Mouse (Mus musculus) R1 (cell line): ENCODE results near the gene Kif1b.
"Not testable (repeated sequence)": the region's sequence is repeated elsewhere in the genome, so short reads cannot be mapped to it uniquely, and the experiment has no call there.

Source experiments
- DNase-seq: peaks from one replicate; pipeline ENCODE4 v3.0.0-alpha.2; 2018; ENCODE audit warnings: low read depth, low spot score

Kif1b gene

DNA sequence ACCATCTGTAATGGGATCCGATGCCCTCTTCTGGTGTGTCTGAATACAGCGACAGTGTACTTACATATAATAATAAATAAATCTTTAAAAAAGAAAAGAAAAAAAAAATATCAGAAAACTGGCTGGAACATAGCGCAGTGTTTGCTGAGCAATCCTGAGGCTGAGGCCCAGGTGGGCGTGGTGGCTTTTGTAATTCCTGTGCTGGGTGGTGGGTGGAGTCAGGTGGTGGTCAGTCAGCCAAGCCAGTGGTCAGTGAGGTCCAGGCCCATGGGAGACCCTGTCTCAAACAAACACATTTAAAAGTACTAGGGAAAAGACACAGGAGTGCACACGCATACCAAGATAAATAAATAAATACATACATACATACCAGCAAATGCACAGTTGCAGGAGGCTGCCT, 135.4 kb downstream of the Kif1b start:
- DNase-seq: no peak

GRCm38 (mm10) chr4:149171581-149171981, 135.9 kb downstream of the Kif1b start:
- DNase-seq: no peak

DNA sequence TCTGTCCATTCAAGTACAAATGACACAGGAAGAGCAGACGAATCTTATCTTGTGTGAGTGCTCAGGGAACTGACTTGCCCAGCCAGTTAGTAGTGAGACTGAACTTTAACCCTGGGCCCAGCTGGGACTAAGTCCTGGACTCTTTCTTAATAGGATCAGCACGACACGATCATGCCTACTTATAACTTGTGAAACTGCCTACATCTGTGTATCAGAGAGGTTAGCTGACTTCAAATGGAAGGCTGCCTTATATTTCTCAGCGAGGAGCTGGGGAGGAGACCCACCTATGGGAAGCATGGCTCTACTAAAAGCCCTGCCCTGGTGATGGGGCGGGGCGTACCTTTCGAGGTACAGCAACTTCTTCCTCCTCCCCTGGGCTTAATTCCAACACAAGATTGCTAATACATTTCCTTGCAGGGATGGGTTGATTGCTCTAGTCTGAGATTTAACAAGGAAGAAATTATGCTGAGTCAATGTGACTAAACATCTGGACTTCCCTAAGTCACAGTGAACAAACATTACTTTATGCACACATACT, 137.0 kb downstream of the Kif1b start:
- peak; percentile 78 for DNase-seq

- not testable (repeated sequence) for DNase-seq
Observed at GRCm38 (mm10) chr4:149169926-149170325, 137.6 kb downstream of the Kif1b start.

GRCm38 (mm10) chr4:149168016-149168415, 139.5 kb downstream of the Kif1b start:
- DNase-seq: no peak

- peak; percentile 59 for DNase-seq
Observed at GRCm38 (mm10) chr4:149166957-149167611, 140.4 kb downstream of the Kif1b start.

- peak; percentile 98 for DNase-seq
Observed at GRCm38 (mm10) chr4:149166215-149166946, 141.1 kb downstream of the Kif1b start, which contains the start of gene Pgd. Gene Pgd (minus strand): TSS chr4:149166771.

DNA sequence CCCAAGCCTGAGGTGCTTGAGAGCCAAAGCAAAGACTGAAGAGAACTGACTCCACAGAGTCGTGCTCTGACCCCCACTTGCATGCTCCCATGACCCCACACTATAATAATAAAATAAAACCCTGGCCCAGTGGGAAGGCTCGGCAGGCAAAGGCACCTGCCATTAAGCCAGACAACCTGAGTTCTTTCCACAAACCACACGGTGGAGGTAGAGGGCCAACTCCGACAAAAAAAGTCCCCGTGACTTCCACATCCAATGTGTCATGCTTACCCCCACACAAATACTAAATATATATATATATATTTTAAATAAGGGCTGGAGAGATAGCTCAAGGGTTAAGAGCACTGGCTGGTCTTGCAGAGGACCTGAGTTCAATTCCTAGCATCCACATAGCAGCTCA, 143.3 kb downstream of the Kif1b start:
- peak; percentile 68 for DNase-seq

GRCm38 (mm10) chr4:149163196-149163595, 144.3 kb downstream of the Kif1b start:
- DNase-seq: peak; percentile 85

GRCm38 (mm10) chr4:149161166-149161565, 146.3 kb downstream of the Kif1b start:
- DNase-seq: peak; percentile 72

DNA sequence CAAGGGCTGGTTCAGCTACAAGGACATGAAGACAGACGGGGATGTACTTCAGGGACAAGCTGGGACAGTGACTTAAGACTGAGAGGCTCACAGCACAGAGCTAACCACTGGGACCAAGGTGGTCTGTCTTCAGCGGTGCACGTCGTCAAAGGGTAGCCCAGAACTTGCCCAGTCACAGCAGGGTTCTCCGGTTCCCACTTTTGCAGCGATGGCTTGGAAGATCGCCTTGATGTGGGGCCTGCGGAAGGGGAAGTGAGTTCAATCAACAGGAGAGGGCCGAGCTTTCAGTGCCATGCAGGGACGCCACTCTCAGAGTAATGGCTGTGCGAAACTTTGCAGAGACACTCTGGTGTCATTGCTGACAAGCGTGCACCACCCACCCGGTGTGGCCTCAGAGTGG, 147.6 kb downstream of the Kif1b start:
- no peak for DNase-seq

GRCm38 (mm10) chr4:149159203-149159602, 148.3 kb downstream of the Kif1b start:
- DNase-seq: no peak

DNA sequence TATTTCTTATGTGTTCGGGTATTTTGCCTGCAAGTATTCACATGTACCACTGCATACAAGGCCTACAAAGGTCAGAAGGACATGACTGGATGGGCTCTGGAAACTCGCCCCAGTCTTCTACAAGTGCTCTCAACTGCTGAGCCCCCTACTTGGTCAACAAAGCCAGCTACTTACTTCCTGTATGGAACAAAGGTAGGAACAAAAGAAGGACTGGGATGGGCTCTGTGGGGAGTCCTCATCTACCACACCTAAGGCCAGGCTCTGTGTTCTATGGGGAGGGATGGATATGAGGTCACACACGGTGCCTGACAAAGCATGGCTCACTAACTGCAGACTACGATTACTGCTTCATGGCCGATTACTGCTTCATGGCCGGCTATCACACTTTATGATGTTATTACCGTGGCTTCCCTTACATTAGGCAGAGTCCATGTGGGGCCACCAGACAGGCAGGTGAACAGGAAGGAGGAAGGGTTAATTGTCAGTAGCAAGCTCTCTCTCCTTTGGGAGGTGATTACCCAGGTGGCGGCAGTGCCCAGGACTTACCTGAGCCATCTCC, 150.0 kb downstream of the Kif1b start:
- peak; percentile 96 for DNase-seq

DNA sequence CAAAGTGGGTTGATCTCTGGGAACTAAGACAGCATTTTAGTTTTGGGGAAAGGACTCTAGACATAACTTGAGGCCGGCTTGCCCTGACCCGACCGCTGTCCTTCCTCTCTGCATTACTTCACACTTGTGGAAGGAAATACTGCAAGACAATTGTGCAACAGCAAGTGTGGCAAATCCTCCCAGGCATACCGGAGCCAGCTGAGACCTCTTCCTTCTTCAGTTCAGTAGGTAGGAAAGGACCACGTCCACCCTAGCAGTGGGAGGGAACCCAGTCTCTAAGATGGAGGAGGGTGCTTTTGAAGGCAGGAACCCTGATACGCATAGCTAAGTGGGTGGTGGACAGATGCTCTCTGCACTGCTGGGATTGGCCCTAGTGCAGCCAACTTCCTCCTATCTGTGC, 151.8 kb downstream of the Kif1b start:
- DNase-seq: no peak

DNA sequence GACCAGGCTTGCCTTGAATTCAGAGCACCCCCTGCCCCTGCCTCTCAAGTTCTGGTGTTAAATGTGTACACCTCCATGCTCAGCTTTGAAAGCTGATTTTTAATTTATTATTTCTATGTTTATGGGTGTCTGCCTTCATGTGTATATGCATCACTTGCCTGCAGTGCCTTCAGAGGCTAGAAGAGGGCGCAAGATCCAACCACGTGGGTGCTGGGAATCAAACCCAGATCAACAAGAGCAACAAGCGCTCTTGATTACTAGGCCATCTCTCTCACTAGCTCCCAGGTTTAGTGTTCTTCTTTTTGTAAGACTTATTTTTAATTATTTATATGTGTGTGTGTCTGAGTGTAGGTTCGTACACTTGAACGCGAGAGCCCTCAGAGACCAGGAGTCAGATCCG, 152.6 kb downstream of the Kif1b start:
- peak; percentile 72 for DNase-seq

DNA sequence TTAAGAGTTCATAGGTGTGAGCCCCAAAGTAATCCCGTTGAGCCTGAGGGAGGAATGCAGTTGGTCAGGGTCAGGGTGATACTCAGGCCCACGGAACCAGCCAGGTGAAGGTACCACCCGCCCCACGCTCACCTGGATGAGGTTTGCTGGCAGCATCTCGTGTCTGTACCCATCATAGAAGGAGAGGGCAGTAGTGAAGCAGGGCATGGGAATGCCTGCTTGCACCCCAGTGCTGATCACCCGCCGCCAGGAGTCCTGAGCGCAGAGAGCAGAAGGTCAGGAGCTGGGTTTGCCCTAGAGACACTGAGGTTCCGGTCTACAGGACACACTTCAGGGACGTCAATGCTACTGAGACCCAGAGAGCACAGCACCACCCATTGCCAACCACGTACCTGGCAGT, 156.8 kb downstream of the Kif1b start:
- no peak for DNase-seq

GRCm38 (mm10) chr4:149150256-149150655, 157.2 kb downstream of the Kif1b start:
- no peak for DNase-seq

DNA sequence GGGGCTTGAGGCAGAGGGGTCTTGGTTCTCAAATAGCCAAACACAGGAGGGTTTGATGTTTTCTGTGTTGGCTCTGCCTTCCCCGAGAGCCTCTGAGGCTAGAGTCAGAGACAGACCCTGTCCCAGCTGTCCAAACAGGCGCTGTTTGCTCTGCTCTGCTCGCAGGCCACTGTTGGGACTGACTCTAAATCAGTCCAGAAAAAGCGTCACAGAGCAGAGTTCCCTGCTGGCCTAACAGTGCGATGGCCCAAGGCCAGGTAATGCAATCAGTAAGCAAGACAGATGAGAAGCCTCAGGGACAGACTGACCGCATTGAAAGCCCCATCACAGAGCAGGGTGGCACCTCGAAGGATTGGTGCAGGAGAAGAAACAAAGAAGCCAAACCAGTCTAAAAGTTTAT, 157.9 kb downstream of the Kif1b start:
- DNase-seq: no peak

- no peak for DNase-seq
Observed at GRCm38 (mm10) chr4:149149196-149149595, 158.3 kb downstream of the Kif1b start.

DNA sequence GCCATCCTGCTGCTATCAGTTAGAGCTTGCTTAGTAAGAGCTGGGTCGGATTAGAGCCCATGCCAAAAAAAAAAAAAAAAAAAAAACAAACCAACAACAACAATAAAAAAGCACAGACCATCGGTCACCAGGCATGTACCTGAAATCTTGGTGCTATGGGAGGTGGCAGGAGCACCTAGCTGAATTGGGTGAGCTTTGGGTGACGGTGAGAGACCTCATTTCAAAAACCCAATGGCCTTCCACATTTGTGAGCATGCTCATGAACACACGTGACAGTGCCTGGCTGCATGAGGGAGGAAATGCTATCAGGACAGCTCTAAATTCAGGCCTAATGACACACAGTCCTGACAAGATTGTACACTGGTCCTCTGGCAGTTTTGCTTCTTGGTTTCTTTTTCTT, 159.4 kb downstream of the Kif1b start:
- no peak for DNase-seq

GRCm38 (mm10) chr4:149147528-149147927, 160.0 kb downstream of the Kif1b start:
- DNase-seq: no peak

DNA sequence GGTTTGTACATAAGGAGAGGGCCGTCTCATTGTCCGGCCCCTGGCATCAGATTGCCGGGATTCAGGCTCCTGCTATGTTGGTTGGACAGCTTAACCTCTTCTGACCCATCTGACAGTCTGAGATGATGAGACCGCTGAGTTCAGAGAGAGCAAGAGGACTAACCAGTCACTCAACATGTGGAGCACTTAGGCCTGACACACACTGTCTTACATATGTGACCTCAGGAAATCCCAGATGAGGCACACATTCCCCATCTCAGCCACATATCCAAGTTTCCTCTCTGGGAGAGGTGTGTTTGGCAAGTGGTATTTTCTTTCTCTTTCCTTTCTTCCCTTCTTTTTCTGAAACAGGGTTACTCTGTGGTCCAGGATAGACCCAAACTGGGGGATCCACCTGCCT, 162.3 kb downstream of the Kif1b start:
- no peak for DNase-seq

GRCm38 (mm10) chr4:149144459-149144858, 163.0 kb downstream of the Kif1b start:
- DNase-seq: peak; percentile 79
